Mouse (Mus musculus): ENCODE measurements around the gene Abcc6. TPM values are rescaled to one million over a fixed set of nuclear protein-coding genes. Genes with fewer than 3 reads are reported as not detected.

Abcc6 gene
- not detected for polyA plus RNA-seq (2017; shearing (Covaris generic))

DNA sequence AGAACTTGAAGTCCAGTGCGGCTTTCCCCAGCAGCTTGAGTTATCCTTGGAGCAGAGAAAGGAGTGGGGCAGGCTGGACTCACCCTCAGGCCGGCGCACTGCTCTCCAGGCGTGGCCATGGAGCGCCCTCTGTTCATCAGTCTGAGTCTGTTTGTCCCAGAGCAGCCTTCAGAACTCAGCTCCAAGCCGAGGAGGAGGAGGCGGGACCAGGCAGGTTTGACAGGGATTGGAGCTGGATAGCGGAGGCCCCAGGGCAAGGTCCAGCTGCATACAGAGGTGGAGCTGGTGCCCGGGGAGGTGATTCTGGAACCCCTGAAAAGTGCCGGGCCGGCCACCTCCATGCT lies at the start of gene Abcc6:
Abcc6 (minus strand) TSS at position 158 of the 344 bp plus-strand sequence.

DNA sequence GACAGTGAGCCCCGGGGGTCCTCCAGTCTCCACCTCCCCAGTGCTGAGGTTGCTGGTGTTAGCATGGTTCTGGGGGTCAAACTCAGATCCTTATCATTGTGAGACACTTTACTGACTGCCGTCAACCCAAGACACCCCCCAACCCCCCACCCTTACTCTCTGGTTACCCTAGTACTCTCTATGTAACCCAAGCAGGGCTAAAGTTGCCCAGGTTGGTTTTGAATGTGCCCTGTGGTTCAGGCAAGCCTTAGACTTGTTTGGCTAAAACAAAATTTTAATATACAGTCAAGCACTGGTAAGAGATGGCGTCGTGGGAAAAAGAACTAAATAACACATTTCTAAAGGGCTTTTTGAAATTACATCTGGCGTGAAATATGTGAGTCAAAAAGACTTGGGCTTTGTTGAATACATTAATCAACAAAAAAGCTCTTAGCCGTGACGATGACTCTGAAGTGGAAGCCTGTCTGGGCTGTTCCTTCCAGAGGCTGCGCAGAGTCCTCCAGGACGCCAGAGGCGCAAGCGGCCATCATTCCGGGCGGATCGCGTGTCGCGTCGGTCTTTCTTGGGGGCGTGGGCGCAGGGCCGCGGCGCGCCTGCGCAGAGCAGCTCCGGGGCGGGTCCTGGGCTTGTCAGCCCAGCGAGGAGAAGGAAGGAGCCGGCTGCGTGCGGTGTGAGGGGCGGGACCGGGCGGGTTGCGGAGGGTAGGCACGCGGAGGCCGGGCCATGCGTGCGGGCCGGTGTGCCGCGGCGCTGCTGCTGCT lies 3.2 kb upstream of the Abcc6 start, which contains the start of gene Nomo1:
Nomo1 (plus strand) TSS at position 590 of the 761 bp plus-strand sequence.

DNA sequence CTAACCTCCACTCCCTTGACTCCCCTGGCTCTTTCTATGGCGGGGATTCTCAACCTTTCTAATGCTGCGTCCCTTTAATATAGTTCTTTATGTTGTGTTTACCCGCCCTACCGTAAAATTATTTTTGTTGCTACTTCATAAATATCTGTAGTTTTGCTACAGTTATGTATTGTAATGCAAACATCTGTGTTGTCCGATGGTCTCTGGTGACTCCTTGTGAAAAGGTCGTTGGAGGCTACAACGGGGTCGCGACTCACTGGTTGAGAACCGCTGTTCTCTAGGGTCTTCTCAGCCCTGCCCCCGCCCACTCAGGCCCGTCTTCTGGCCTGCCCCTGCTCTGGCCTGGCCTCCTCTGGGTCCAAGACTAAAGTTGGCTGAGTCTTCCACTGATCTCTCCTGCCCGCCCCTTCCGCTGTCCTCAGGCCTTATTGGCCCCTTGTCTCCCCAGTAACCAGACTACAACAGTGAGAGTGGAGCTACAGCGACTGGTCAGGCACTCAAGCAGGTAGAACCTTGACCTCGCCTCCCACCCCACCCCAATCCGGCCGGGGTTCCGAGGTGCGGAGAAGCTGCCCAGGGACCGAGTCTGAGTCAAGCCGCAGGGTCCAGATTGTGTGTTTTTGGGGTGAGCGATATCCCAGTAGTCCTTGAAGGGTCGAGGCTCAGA lies 106.2 kb downstream of the Abcc6 start, which contains the start of gene Ccdc114:
Ccdc114 (plus strand) TSS at position 311 of the 667 bp plus-strand sequence.

DNA sequence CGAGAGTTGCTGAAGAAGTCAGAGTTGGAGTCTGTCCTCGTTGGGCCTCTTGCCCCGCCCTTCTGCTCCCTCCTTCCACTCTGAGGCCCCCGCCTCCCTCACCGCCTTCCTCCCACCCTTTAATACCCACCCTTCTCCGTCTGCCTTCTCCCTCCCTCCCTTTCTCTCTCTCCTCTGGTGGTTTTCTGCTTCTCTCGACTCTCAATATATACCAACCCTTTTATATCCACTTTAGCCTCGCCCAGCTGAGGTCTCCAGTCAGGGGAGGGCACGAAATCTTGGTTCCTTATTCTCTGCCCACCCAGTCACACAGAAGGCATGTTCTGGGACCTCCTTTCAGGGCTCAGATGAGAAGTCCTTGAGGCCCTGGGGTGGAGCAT lies 108.9 kb downstream of the Abcc6 start, which contains the start of gene Emp3:
Emp3 (minus strand) TSS at position 163 of the 380 bp plus-strand sequence.

Other genes starting within 250 kb of the Abcc6 start
- gene Lmtk3, start 246.6 kb downstream of the Abcc6 start, polyA plus RNA-seq (2017; shearing (Covaris generic)), result not detected
- gene Sult2b1, start 245.6 kb downstream of the Abcc6 start, polyA plus RNA-seq (2017; shearing (Covaris generic)), result 1.6 TPM
- 28.9 TPM for gene Cyth2, start 215.7 kb downstream of the Abcc6 start, polyA plus RNA-seq (2017; shearing (Covaris generic))
- not detected for gene Kcnj14, start 205.5 kb downstream of the Abcc6 start, polyA plus RNA-seq (2017; shearing (Covaris generic))
- 42.0 TPM for gene Grwd1, start 199.4 kb downstream of the Abcc6 start, polyA plus RNA-seq (2017; shearing (Covaris generic))
- 119 TPM for gene Kdelr1, start 157.5 kb downstream of the Abcc6 start, polyA plus RNA-seq (2017; shearing (Covaris generic))
- not detected for gene Grin2d, start 151.9 kb downstream of the Abcc6 start, polyA plus RNA-seq (2017; shearing (Covaris generic))
- gene Syngr4, start 133.6 kb downstream of the Abcc6 start, polyA plus RNA-seq (2017; shearing (Covaris generic)), result 0.39 TPM
- gene Tmem143, start 133.4 kb downstream of the Abcc6 start, polyA plus RNA-seq (2017; shearing (Covaris generic)), result 7.9 TPM
- 689 TPM for gene Emp3, start 108.9 kb downstream of the Abcc6 start, polyA plus RNA-seq (2017; shearing (Covaris generic))
- 2.2 TPM for gene Ccdc114, start 106.2 kb downstream of the Abcc6 start, polyA plus RNA-seq (2017; shearing (Covaris generic))
- gene Nomo1, start 3.4 kb upstream of the Abcc6 start, polyA plus RNA-seq (2017; shearing (Covaris generic)), result 22.0 TPM
- not detected for gene Kcnj11, start 70.5 kb upstream of the Abcc6 start, polyA plus RNA-seq (2017; shearing (Covaris generic))
- gene Abcc8, start 149.7 kb upstream of the Abcc6 start, polyA plus RNA-seq (2017; shearing (Covaris generic)), result not detected
- gene Ush1c, start 208.2 kb upstream of the Abcc6 start, polyA plus RNA-seq (2017; shearing (Covaris generic)), result not detected
- gene Otog, start 210.7 kb upstream of the Abcc6 start, polyA plus RNA-seq (2017; shearing (Covaris generic)), result not detected

Data from activated CD4-positive, CD25-positive, alpha-beta regulatory T cell, adult 9 weeks (primary cell).